Mouse (Mus musculus) left cerebral cortex, postnatal 14 days (tissue): ENCODE results near the gene Zfp248. TPM values are rescaled to one million over a fixed set of nuclear protein-coding genes. Genes with fewer than 3 reads are reported as not detected.

ENCODE experiments used
- DNase-seq, 2 experiments: peaks; one replicate each; pipeline ENCODE4 v3.0.0; 2021 to 2022; ENCODE audit warnings: low spot score in 2 of 2, mixed read lengths in 1 of 2
- intact Hi-C: fragments of 180-260 bp; cut with DNase I; formaldehyde crosslinking; loops from one replicate; pipeline ENCODE4 v1.15.1; 2025
- microRNA-seq, 2 experiments: library from miRNA; unstranded; fragments of <30 nt; microRNA quantifications; one replicate each; pipeline ENCODE4 v1.2.0; 2022
- total RNA-seq, 2 experiments: library from RNA; stranded (reverse); gene quantifications; 2 replicates each; pipeline ENCODE4 v1.2.3; 2021

The Zfp248 gene
- total RNA-seq, 2 experiments from 2014 or later = 17.8 to 21.8 TPM

GRCm38 (mm10) chr6:118379451-118380167 is 75.7 kb downstream of the Zfp248 start:
- intact Hi-C loops = loop anchor here (1.0 kb wide), 2 partner anchors 184 to 200 kb away; no protein-coding TSS in a partner anchor
- DNase-seq = peak; percentile 59 to 86

- DNase-seq = no peak
- intact Hi-C loops = no loop called here
Measured at GRCm38 (mm10) chr6:118377611-118378010, 77.7 kb downstream of the Zfp248 start.

Small RNA genes lying within 50 kb of the gene (microRNA-seq; reads per million reads assigned to microRNA genes)
- gene Gm25953 = 0 reads per million in 2 experiments

Other genes with a start within 250 kb of the Zfp248 start
- gene Bms1, start 36.1 kb downstream of the Zfp248 start, total RNA-seq = 10 to 100 TPM; 25.2 to 28.0 TPM
- 10 to 100 TPM; 17.7 to 18.8 TPM for gene Zfp9, start 23.8 kb upstream of the Zfp248 start, total RNA-seq
- 1 to 10 TPM; 8.1 to 9.4 TPM for gene Ankrd26, start 106.7 kb upstream of the Zfp248 start, total RNA-seq